Comparison of ENCODE assay signal across 33 mouse cellular contexts in genomic region chr16:37911086-37911485, GRCm38 (mm10). TPM values are rescaled to one million over a fixed set of nuclear protein-coding genes. Genes with fewer than 3 reads are reported as not detected.
"Had no signal": no experiment of that assay in that cellular context is flagged by ENCODE, and none has a peak within 500 bp of the region (broad histone marks: within the 10 kb centered on the region; RNA-seq: fewer than 3 reads in every experiment).

No protein-coding gene starts in this region.

- H3K27me3 ChIP-seq: forebrain, embryonic 13.5 days; forebrain, embryonic 15.5 days had no signal

- H3K9me3 ChIP-seq: embryonic facial prominence, embryonic 10.5 days; embryonic facial prominence, embryonic 12.5 days; embryonic facial prominence, embryonic 13.5 days; embryonic facial prominence, embryonic 15.5 days; forebrain, embryonic 10.5 days; forebrain, embryonic 12.5 days; forebrain, embryonic 13.5 days; forebrain, embryonic 15.5 days had no signal

- H3K4me3 ChIP-seq: embryonic facial prominence, embryonic 10.5 days; embryonic facial prominence, embryonic 12.5 days; embryonic facial prominence, embryonic 13.5 days; embryonic facial prominence, embryonic 15.5 days; erythroblast, embryonic 14.5 days; forebrain, embryonic 10.5 days; forebrain, embryonic 12.5 days; forebrain, embryonic 13.5 days; forebrain, embryonic 15.5 days; gastrocnemius, adult 2 months; heart, adult 2 months had no signal

- DNase-seq: cerebellum, adult 8-10 months; cerebellum, adult 9-10 months; cerebellum, adult 9-11 months; cerebellum, postnatal 10 days; cerebellum, postnatal 14 days; cerebellum, postnatal 25 days; cerebellum, postnatal 36 days; embryo, embryonic 11 days; forebrain, postnatal 0 days; gastrocnemius, adult 2 months; gastrocnemius, postnatal 10 days; gastrocnemius, postnatal 14 days; gastrocnemius, postnatal 25 days; gastrocnemius, postnatal 36 days; heart, adult 18-20 months; heart, adult 2 months had no signal

- ATAC-seq: forebrain, embryonic 13.5 days; forebrain, embryonic 14.5 days; forebrain, embryonic 15.5 days; forebrain, embryonic 16.5 days; forebrain, postnatal 0 days had no signal

- H3K27ac ChIP-seq: embryonic facial prominence, embryonic 10.5 days; embryonic facial prominence, embryonic 12.5 days; embryonic facial prominence, embryonic 13.5 days; embryonic facial prominence, embryonic 15.5 days; forebrain, embryonic 10.5 days; forebrain, embryonic 12.5 days; forebrain, embryonic 13.5 days; forebrain, embryonic 15.5 days; gastrocnemius, adult 2 months; heart, adult 2 months had no signal

- H3K9ac ChIP-seq: embryonic facial prominence, embryonic 12.5 days; embryonic facial prominence, embryonic 13.5 days; embryonic facial prominence, embryonic 15.5 days; forebrain, embryonic 12.5 days; forebrain, embryonic 13.5 days; forebrain, embryonic 15.5 days; forebrain, postnatal 0 days had no signal

- H3K4me2 ChIP-seq: embryonic facial prominence, embryonic 12.5 days; embryonic facial prominence, embryonic 13.5 days; embryonic facial prominence, embryonic 15.5 days; forebrain, embryonic 12.5 days; forebrain, embryonic 13.5 days; forebrain, embryonic 15.5 days had no signal

- H3K36me3 ChIP-seq: embryonic facial prominence, embryonic 10.5 days; embryonic facial prominence, embryonic 12.5 days; embryonic facial prominence, embryonic 13.5 days; embryonic facial prominence, embryonic 15.5 days; forebrain, embryonic 10.5 days; forebrain, embryonic 12.5 days; forebrain, embryonic 15.5 days had no signal

RNA-seq across cellular contexts. Expression of gene Gpr156, which starts 5.2 kb away (rescaled TPM):
- total RNA-seq: common myeloid progenitor, adult 5-6 weeks; gastrocnemius, adult 18-20 months; gastrocnemius, adult 2 months; gastrocnemius, adult 8-10 months; granulocyte monocyte progenitor cell, adult 5-6 weeks had no signal
- polyA plus RNA-seq: erythroblast, embryonic 14.5 days had no signal

RNA-seq across cellular contexts. Expression of gene Gm36028, which starts 50.1 kb away (rescaled TPM):
- total RNA-seq: forebrain, postnatal 0 days; gastrocnemius, adult 18-20 months; gastrocnemius, adult 2 months; gastrocnemius, adult 8-10 months; gastrocnemius, postnatal 14 days; gastrocnemius, postnatal 25 days; gastrocnemius, postnatal 36 days; gastrocnemius, postnatal 4 days; granulocyte monocyte progenitor cell, adult 5-6 weeks had no signal
- polyA plus RNA-seq: embryonic facial prominence, embryonic 14.5 days; erythroblast, embryonic 14.5 days; forebrain, embryonic 13.5 days had no signal
